Mouse (Mus musculus) heart, postnatal 4 days (tissue): Measurements from ENCODE around the gene Ttc27. TPM values are rescaled to one million over a fixed set of nuclear protein-coding genes. Genes with fewer than 3 reads are reported as not detected.
"Not testable (repeated sequence)": the region's sequence is repeated elsewhere in the genome, so short reads cannot be mapped to it uniquely, and the experiment has no call there.

Experiments
- DNase-seq: peaks from one replicate; pipeline ENCODE4 v3.0.0; 2021
- total RNA-seq, 2 experiments: library from RNA; stranded (reverse); gene quantifications; 2 replicates each; pipeline ENCODE4 v1.2.3; 2021

Ttc27 gene
- total RNA-seq: 10 to 100 TPM; 22.5 to 23.6 TPM

GRCm38 (mm10) chr17:74717618-74718151, at the start of gene Ttc27:
Gene Ttc27, plus strand, starts transcription at chr17:74717732.
- DNase-seq: peak; percentile 98

- no peak for DNase-seq
Observed at GRCm38 (mm10) chr17:74668010-74668409, 49.5 kb upstream of the Ttc27 start.

- no peak for DNase-seq
Observed at GRCm38 (mm10) chr17:74670031-74670430, 47.5 kb upstream of the Ttc27 start.

- no peak for DNase-seq
Observed at GRCm38 (mm10) chr17:74672446-74672845, 45.1 kb upstream of the Ttc27 start.

DNA sequence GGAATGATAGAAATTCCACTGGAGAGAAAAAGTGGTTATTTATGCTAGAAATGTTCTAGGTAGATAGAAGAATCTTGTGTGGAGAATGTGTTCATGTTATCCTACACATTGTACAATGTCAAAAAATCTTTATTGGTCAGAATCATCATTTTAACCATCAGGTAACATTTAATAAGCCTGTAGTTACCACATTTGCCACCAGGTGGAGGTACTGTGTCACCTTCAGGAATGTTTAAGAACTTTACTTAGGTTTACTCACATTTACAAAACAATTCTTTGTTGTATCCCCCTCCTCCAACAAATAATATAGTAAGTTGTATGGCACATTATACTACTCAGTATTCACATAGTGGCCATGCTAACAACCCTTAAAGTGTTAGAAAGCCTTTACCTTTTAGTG, 44.3 kb upstream of the Ttc27 start:
- peak; percentile 45 for DNase-seq

- no peak for DNase-seq
Observed at GRCm38 (mm10) chr17:74678061-74678460, 39.5 kb upstream of the Ttc27 start.

- no peak for DNase-seq
Observed at GRCm38 (mm10) chr17:74684927-74685326, 32.6 kb upstream of the Ttc27 start.

DNA sequence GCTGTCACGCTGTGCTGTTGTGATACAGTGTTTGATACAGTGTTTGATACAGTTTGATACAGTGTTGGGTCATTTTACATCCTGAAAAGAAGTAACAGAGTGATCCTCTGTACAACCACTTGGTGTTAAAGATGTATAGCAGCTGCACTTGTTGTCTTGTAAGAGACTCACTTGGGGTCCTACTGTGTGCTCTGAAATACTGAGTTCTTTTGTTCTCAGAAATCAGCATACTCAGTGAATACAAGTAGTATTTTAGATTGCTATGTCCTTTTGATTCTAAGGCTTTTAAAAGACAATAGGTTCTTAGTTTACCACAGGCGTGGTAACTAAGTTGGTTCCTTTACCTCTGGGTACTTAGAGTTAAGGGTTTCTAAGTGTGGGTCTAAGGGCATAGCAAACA, 29.0 kb upstream of the Ttc27 start:
- no peak for DNase-seq

DNA sequence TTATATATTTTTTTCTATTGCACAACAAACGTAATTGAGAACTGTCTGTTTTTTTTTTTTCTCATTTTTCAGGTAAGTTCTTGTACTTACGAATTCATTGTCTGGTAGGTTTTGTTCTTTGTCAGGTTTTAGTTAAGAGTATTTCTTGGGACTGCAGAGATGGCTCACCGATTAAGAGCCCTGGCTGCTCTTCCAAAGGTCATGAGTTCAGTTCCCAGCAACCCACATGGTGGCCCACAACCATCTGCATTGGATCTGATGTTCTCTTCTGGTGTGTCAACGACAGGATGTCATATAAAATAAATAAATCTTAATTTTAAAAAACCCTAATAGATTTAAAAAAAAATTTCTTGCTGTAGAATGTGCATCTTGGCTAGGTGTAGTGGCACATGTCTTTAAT, 28.1 kb upstream of the Ttc27 start:
- DNase-seq: no peak

- DNase-seq: not testable (repeated sequence)
Observed at GRCm38 (mm10) chr17:74701661-74702060, 15.9 kb upstream of the Ttc27 start.

DNA sequence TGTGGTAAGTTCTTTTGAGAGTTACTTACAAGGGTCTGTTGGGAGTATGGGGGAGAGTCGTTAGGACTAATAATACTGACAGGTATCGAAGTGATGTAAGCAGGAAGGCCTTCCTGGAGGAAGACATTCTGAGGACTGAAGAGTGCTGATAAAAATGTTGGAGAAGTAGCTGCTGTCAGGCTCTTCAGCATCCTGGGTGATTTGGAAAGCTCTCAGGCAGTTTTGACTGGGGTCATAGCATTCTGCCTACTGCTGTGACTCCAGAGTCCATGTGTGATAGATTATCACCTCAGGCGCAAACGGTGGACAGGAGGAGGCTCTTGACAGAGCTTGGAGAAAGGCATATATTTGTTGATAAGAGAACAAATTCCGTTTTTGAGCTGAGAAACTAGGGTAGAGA, 12.1 kb upstream of the Ttc27 start:
- DNase-seq: no peak

DNA sequence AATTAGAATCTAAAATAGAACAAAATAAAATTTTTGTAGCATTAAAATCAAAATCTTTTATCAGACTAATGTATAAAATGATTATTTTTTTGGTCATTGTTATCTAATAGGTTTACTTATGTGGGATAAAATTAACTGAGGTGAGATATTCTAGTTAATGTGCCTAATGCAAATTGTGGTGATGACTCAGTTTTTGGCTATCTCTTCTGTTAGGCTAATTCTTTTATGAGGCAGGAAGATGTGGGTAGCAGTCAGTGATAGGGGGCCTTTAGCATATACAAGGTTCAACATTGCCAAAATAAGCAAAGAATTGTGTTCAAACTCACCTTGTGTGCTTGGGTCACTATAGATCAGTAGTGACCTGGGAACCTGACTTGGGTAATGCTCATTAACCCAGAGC, 10.9 kb upstream of the Ttc27 start:
- no peak for DNase-seq

DNA sequence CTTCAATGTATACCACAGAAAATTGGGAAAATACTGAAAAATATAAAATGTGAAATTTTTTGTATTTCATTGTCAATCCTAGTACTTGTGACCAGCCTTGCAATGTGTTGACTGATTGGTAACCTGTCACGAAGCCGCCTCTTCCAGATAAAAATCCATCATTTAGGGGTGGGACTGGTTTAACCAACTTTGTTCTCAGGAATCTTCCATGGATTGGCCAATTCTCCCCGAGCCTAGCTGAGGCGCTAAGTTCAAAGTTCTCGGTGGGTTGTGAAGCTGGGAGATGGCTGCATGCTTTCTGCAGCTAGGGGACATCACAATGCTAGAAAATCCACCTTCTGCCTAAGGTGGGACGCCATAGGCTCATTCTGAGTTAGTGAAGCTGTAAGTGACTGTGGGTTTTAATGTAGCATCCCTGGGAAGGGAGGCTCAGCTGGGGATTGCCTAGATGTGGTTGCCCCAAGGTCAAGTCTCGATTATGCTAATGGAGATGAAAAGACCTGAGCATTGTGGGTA, 9.8 kb upstream of the Ttc27 start:
- DNase-seq: no peak

- no peak for DNase-seq
Observed at GRCm38 (mm10) chr17:74710731-74711130, 6.8 kb upstream of the Ttc27 start.

DNA sequence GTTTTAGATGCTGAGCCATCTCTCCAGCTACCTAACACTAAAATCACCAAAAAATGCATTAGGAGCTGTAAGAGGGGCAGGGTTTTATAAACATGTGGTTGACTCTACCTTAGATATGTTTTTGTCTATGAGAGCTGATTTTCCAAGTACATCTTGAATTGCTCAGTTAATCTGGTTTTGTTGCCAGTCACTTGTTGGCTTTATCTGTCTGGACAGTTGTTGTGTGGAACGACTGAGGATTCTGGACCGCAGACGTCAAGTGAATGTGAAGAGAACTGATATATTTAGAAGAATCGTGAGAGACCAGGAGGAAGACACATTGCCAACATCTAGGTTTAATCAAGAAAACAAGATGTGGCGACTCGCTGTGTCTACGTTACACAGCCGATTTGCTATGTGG, 5.9 kb upstream of the Ttc27 start:
- no peak for DNase-seq

- DNase-seq: no peak
Observed at GRCm38 (mm10) chr17:74715128-74715527, 2.4 kb upstream of the Ttc27 start.

DNA sequence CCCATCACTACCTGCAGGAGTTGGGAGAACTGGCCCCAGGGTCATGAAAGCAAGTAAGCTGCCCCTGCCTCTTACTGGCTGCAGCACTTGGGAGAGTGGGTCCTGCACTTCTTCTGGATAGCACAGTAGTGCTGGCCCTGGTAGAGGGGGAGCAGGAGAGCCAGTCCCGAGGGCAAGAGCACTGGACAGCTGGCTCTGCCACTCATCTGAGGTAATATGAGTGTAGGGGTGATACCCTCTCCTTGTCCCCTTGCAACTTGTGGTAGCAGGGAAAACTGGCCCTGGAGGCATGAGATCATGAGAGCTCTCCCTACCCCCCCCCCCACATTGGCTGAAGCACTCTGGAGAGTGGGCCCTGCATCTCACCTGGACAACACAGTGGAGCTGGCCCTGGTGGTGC, 1.8 kb upstream of the Ttc27 start:
- DNase-seq: no peak

- DNase-seq: no peak
Observed at GRCm38 (mm10) chr17:74716643-74717042, 889 bp upstream of the Ttc27 start.

- DNase-seq: no peak
Observed at GRCm38 (mm10) chr17:74717091-74717617, 378 bp upstream of the Ttc27 start.

- DNase-seq: no peak
Observed at GRCm38 (mm10) chr17:74732872-74733271, 15.3 kb downstream of the Ttc27 start.

DNA sequence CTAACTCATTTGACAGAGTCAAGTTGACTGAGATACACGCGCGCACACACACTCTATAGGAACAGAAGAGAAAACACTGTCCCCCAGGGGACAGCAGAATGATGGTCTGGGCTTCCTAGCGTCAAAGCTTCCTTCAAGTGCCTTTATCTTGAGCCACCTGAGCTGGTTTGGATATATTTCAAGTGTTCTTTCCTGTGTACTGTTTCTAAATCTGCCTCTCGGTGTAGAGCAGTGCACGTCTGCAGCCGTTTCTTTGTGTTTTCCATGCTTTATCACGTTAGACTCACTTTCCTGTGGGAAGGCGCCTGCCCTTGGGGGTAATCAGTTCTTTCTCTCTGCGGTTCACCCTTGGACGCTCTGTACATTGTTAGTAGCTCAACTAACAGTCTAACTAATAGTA, 17.9 kb downstream of the Ttc27 start:
- no peak for DNase-seq

DNA sequence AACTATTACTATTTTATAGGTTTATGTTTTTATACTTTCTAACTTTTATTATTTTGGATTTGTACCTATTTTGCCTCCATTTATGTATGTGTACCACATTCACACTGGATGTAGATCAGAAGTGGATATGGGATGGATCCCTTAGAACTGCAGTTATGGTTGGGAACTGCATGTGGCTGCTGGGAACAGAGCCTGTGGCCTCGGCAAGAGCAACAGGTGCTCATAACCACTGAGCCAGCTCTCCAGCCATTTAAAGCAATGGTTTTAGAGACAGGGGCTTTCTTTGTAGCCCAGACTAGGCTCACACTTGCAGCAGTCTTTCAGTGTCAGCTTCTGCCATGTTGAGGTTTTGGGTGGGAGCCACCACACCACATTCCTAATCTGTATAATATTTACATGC, 32.1 kb downstream of the Ttc27 start:
- no peak for DNase-seq

- DNase-seq: no peak
Observed at GRCm38 (mm10) chr17:74751026-74751425, 33.5 kb downstream of the Ttc27 start.

GRCm38 (mm10) chr17:74752906-74753627, 35.5 kb downstream of the Ttc27 start:
- no peak for DNase-seq
